Mouse (Mus musculus) hindbrain, postnatal 0 days (tissue): Measurements from ENCODE around the gene Ccdc107. TPM values are rescaled to one million over a fixed set of nuclear protein-coding genes. Genes with fewer than 3 reads are reported as not detected.

ENCODE experiments used
- ATAC-seq: fragments of 200-750 bp; cut with Nextera tagmentation; 2 replicates; pipeline ENCODE4 v1.8.0; 2017; ENCODE audit warnings: mild to moderate bottlenecking, moderate TSS enrichment, moderate library complexity
- DNase-seq: peaks from one replicate; pipeline ENCODE4 v3.0.0-alpha.2; 2015; ENCODE audit warnings: low spot score
- H3K27ac ChIP-seq: fragments of 300-500 bp; sonication (generic); 2 replicates; pipeline ENCODE4 v1.5.1; 2014; ENCODE audit warnings: mild to moderate bottlenecking
- H3K27me3 ChIP-seq: fragments of 300-500 bp; sonication (generic); 2 replicates; pipeline ENCODE4 v1.6.1; 2014; ENCODE audit warnings: low read length, mixed read lengths; ENCODE audit not compliant: insufficient read depth
- H3K36me3 ChIP-seq: fragments of 300-500 bp; sonication (generic); 2 replicates; pipeline ENCODE4 v1.6.1; 2014; ENCODE audit warnings: low read length, mixed read lengths; ENCODE audit not compliant: insufficient read depth
- H3K4me1 ChIP-seq: fragments of 300-500 bp; sonication (generic); 2 replicates; pipeline ENCODE4 v1.6.1; 2014; ENCODE audit warnings: antibody characterized with exemption, low read length, mixed read lengths; ENCODE audit not compliant: insufficient read depth
- H3K4me2 ChIP-seq: fragments of 300-500 bp; sonication (generic); 2 replicates; pipeline ENCODE4 v1.6.1; 2014; ENCODE audit warnings: low read depth, mild to moderate bottlenecking, low read length, moderate library complexity, mixed read lengths
- H3K4me3 ChIP-seq: fragments of 300-500 bp; sonication (generic); 2 replicates; pipeline ENCODE4 v1.5.1; 2014; ENCODE audit warnings: low read length
- H3K9ac ChIP-seq: fragments of 300-500 bp; sonication (generic); replicated peaks from 2 replicates; pipeline ENCODE4 v1.6.1; 2014; ENCODE audit warnings: mild to moderate bottlenecking, low read length, moderate library complexity, mixed read lengths
- H3K9me3 ChIP-seq: fragments of 300-500 bp; sonication (generic); 2 replicates; pipeline ENCODE4 v1.6.1; 2016; ENCODE audit warnings: low read length, mixed read lengths
- CTCF ChIP-seq: IDR thresholded peaks from 2 replicates; pipeline ENCODE4 v1.5.1; 2016; ENCODE audit warnings: antibody characterized with exemption, control low read depth, low read depth
- WGBS: fragments of 180-500 bp; shearing (Covaris S2); extraction: QIAGEN DNeasy Blood & Tissue Kit; methylation state at CpG from one replicate; pipeline ENCODE4 v1.1.7; 2014; 5-methylcytosine and 5-hydroxymethylcytosine counted together
- polyA plus RNA-seq: library from polyadenylated mRNA; unstranded; fragments of >200 nt; fragmentation: Nextera tagmentation; extraction: Ambion mirVana; gene quantifications from 2 replicates; pipeline ENCODE4 v1.2.1, GENCODE M21; 2015
- total RNA-seq: library from RNA; depleted of rRNA; stranded (reverse); fragments of >200 nt; gene quantifications from 2 replicates; pipeline ENCODE4 v1.2.3, GENCODE M21; 2014

Gene Ccdc107
- total and polyA plus RNA-seq, 2 experiments from 2014 or later: 89.9 to 104 TPM

- peak; percentile 34; the same call in 1 of the 2 replicates for ATAC-seq
- Histone ChIP-seq H3K4me3 (peak overlapping the region; percentile 21), H3K36me3 (no peaks in the 10 kb centered on the region), H3K9ac (0 out of 2 replicates have a peak overlapping the region, but pooled peaks have one; percentile 10), H3K4me1 (peaks cover 7% of the 10 kb centered on the region; the same call in 1 of the 2 replicates), H3K9me3 (no peaks in the 10 kb centered on the region), H3K4me2 (peak overlapping the region; percentile 53), H3K27me3 (0 out of 2 replicates have a peak, but pooled peaks cover 4% of the 10 kb centered on the region), H3K27ac (no peak overlapping the region)
- TF ChIP-seq CTCF: no peak
- no peak for DNase-seq
- WGBS: 14% methylated on average over 21 of the region's 22 CpGs
Observed at GRCm38 (mm10) chr4:43507938-43508665, 15.4 kb downstream of the Ccdc107 start.

- H3K4me3 ChIP-seq: peak overlapping the region; percentile 21
- H3K4me2 ChIP-seq: peak overlapping the region; percentile 53
- WGBS: 9% methylated on average over 13 of the region's 13 CpGs
- no peak for TF ChIP-seq CTCF
- no peak for DNase-seq
- 0 out of 2 replicates have a peak, but pooled peaks cover 4% of the 10 kb centered on the region for H3K27me3 ChIP-seq
- peak; percentile 34; the same call in 1 of the 2 replicates for ATAC-seq
- H3K9ac ChIP-seq: no peak overlapping the region
- peaks cover 7% of the 10 kb centered on the region; the same call in 1 of the 2 replicates for H3K4me1 ChIP-seq
- H3K27ac ChIP-seq: no peak overlapping the region
- no peaks in the 10 kb centered on the region for H3K36me3 ChIP-seq
- no peaks in the 10 kb centered on the region for H3K9me3 ChIP-seq
Observed at GRCm38 (mm10) chr4:43508666-43508997, 15.9 kb downstream of the Ccdc107 start.

GRCm38 (mm10) chr4:43509109-43509508, 16.4 kb downstream of the Ccdc107 start:
- H3K36me3 ChIP-seq: no peaks in the 10 kb centered on the region
- no peak overlapping the region for H3K9ac ChIP-seq
- no peak for TF ChIP-seq CTCF
- no peaks in the 10 kb centered on the region for H3K9me3 ChIP-seq
- ATAC-seq (no peak), DNase-seq (no peak)
- no peak overlapping the region; the same call in 1 of the 2 replicates for H3K4me3 ChIP-seq
- H3K27me3 ChIP-seq: 0 out of 2 replicates have a peak, but pooled peaks cover 4% of the 10 kb centered on the region
- H3K4me2 ChIP-seq: peak overlapping the region; percentile 53
- 17% methylated on average over 9 of the region's 9 CpGs for WGBS
- no peak overlapping the region for H3K27ac ChIP-seq
- peaks cover 7% of the 10 kb centered on the region; the same call in 1 of the 2 replicates for H3K4me1 ChIP-seq

GRCm38 (mm10) chr4:43511675-43512454, 19.2 kb downstream of the Ccdc107 start:
- DNase-seq (no peak), ATAC-seq (no peak)
- no peak overlapping the region for H3K27ac ChIP-seq
- H3K27me3 ChIP-seq: 0 out of 2 replicates have a peak, but pooled peaks cover 4% of the 10 kb centered on the region
- no peaks in the 10 kb centered on the region for H3K9me3 ChIP-seq
- no peak overlapping the region for H3K4me2 ChIP-seq
- H3K4me3 ChIP-seq: no peak overlapping the region
- H3K36me3 ChIP-seq: no peaks in the 10 kb centered on the region
- no peak for TF ChIP-seq CTCF
- 79% methylated on average over 19 of the region's 19 CpGs for WGBS
- no peak overlapping the region for H3K9ac ChIP-seq
- H3K4me1 ChIP-seq: peaks cover 7% of the 10 kb centered on the region; the same call in 1 of the 2 replicates

GRCm38 (mm10) chr4:43512653-43513052, 20.0 kb downstream of the Ccdc107 start:
- Histone ChIP-seq H3K36me3 (no peaks in the 10 kb centered on the region), H3K4me1 (peaks cover 7% of the 10 kb centered on the region; the same call in 1 of the 2 replicates), H3K27ac (no peak overlapping the region), H3K27me3 (0 out of 2 replicates have a peak, but pooled peaks cover 4% of the 10 kb centered on the region), H3K9me3 (no peaks in the 10 kb centered on the region), H3K9ac (no peak overlapping the region), H3K4me3 (no peak overlapping the region), H3K4me2 (no peak overlapping the region)
- DNase-seq: no peak
- no peak for TF ChIP-seq CTCF
- WGBS: 70% methylated on average over 7 of the region's 7 CpGs
- ATAC-seq: no peak

GRCm38 (mm10) chr4:43513300-43513699, 20.6 kb downstream of the Ccdc107 start:
- Histone ChIP-seq H3K27me3 (0 out of 2 replicates have a peak, but pooled peaks cover 4% of the 10 kb centered on the region), H3K9me3 (no peaks in the 10 kb centered on the region), H3K36me3 (no peaks in the 10 kb centered on the region), H3K27ac (no peak overlapping the region), H3K4me2 (no peak overlapping the region), H3K9ac (no peak overlapping the region), H3K4me3 (no peak overlapping the region), H3K4me1 (peaks cover 7% of the 10 kb centered on the region; the same call in 1 of the 2 replicates)
- no peak for TF ChIP-seq CTCF
- 91% methylated on average over 4 of the region's 4 CpGs for WGBS
- DNase-seq (no peak), ATAC-seq (no peak)
